Mouse (Mus musculus): ENCODE data around the gene Kcnmb4. TPM values are rescaled to one million over a fixed set of nuclear protein-coding genes. Genes with fewer than 3 reads are reported as not detected.

Gene Kcnmb4
- polyA plus RNA-seq, 1 experiment from 2014 or later = 28.3 TPM

DNA sequence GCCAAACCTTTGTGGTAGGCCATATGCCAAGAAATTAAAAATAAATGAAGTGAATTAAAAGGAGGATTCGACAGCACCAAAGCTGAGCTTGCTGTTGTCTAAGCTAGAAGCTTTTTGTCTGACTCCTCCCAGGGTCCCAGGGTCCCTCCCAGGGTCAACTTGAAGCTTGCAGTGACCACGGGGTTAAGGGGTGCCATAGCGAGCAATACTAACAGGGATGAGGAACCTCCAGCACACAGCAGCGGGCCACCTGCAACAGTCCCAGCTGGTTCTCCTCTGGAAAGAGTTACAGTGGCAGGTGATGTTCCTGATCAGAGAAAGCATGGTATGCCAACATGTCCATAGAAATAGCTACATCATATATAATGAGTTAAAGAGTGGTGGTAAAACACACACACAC lies 89.3 kb downstream of the Kcnmb4 start:
- Histone ChIP-seq H3K9me3 (ENCODE audit: control insufficient read depth, low read length) (no peaks in the 10 kb centered on the region), H3K27me3 (replicated peaks; ENCODE audit: control insufficient read depth, insufficient read depth, low read length) (no peaks in the 10 kb centered on the region), H3K4me2 (ENCODE audit: low read length) (no peak overlapping the region), H3K27ac (ENCODE audit: low read depth, low read length) (no peak overlapping the region), H3K36me3 (ENCODE audit: control insufficient read depth, insufficient read depth, low read length) (no peaks in the 10 kb centered on the region), H3K4me1 (ENCODE audit: control insufficient read depth, insufficient read depth, low read depth, low read length) (peaks cover 13% of the 10 kb centered on the region), H3K4me3 (ENCODE audit: low read length) (no peak overlapping the region), H3K9ac (ENCODE audit: low read depth, low read length) (no peak overlapping the region)
- 56% methylated on average over 4 of the region's 4 CpGs for WGBS
- no peak for ATAC-seq

- H3K4me1 ChIP-seq (ENCODE audit: control insufficient read depth, insufficient read depth, low read depth, low read length) = peaks cover 13% of the 10 kb centered on the region
- no peak overlapping the region for H3K4me3 ChIP-seq (ENCODE audit: low read length)
- no peaks in the 10 kb centered on the region for H3K9me3 ChIP-seq (ENCODE audit: control insufficient read depth, low read length)
- H3K27ac ChIP-seq (ENCODE audit: low read depth, low read length) = no peak overlapping the region
- H3K4me2 ChIP-seq (ENCODE audit: low read length) = no peak overlapping the region
- peak; percentile 54; the same call in 1 of the 2 replicates for ATAC-seq
- no peak overlapping the region; the same call in 1 of the 2 replicates for H3K9ac ChIP-seq (ENCODE audit: low read depth, low read length)
- H3K36me3 ChIP-seq (ENCODE audit: control insufficient read depth, insufficient read depth, low read length) = no peaks in the 10 kb centered on the region
- 40% methylated on average over 13 of the region's 13 CpGs for WGBS
- no peaks in the 10 kb centered on the region for H3K27me3 ChIP-seq (replicated peaks; ENCODE audit: control insufficient read depth, insufficient read depth, low read length)
Measured at GRCm38 (mm10) chr10:116382826-116383685, 90.6 kb downstream of the Kcnmb4 start.

- Histone ChIP-seq H3K27ac (ENCODE audit: low read depth, low read length) (no peak overlapping the region), H3K4me3 (ENCODE audit: low read length) (no peak overlapping the region), H3K4me2 (ENCODE audit: low read length) (no peak overlapping the region), H3K36me3 (ENCODE audit: control insufficient read depth, insufficient read depth, low read length) (no peaks in the 10 kb centered on the region), H3K4me1 (ENCODE audit: control insufficient read depth, insufficient read depth, low read depth, low read length) (no peaks in the 10 kb centered on the region), H3K9ac (ENCODE audit: low read depth, low read length) (no peak overlapping the region), H3K9me3 (ENCODE audit: control insufficient read depth, low read length) (no peaks in the 10 kb centered on the region), H3K27me3 (replicated peaks; ENCODE audit: control insufficient read depth, insufficient read depth, low read length) (no peaks in the 10 kb centered on the region)
- no peak for ATAC-seq
- WGBS = 63% methylated on average over 4 of the region's 4 CpGs
Measured at GRCm38 (mm10) chr10:116376853-116377252, 96.8 kb downstream of the Kcnmb4 start.

DNA sequence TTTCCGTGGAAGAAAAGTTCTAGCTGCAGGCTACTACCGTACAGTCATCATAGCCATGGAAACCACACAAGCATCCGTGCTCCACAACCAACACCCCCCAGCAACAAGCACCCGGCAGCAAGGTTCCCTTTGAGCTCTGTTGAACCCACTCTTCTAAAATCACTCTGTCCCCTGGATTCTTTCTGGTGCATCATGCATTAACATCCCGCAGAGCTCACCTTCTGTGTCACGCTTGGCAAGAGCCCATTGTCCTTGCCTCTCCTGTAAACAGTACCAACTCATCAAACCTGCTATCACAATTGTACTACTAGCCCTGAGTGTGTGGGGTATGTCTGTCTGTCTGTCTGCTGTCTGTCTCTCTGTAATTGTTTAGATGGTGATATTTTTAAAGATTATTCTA lies 99.6 kb downstream of the Kcnmb4 start:
- ATAC-seq = no peak
- no peaks in the 10 kb centered on the region for H3K9me3 ChIP-seq (ENCODE audit: control insufficient read depth, low read length)
- WGBS = 80% methylated on average over 6 of the region's 6 CpGs
- H3K27ac ChIP-seq (ENCODE audit: low read depth, low read length) = no peak overlapping the region
- no peak overlapping the region for H3K4me2 ChIP-seq (ENCODE audit: low read length)
- peaks cover 3% of the 10 kb centered on the region; the same call in 1 of the 2 replicates for H3K4me1 ChIP-seq (ENCODE audit: control insufficient read depth, insufficient read depth, low read depth, low read length)
- H3K27me3 ChIP-seq (replicated peaks; ENCODE audit: control insufficient read depth, insufficient read depth, low read length) = no peaks in the 10 kb centered on the region
- H3K4me3 ChIP-seq (ENCODE audit: low read length) = no peak overlapping the region
- H3K9ac ChIP-seq (ENCODE audit: low read depth, low read length) = no peak overlapping the region
- no peaks in the 10 kb centered on the region for H3K36me3 ChIP-seq (ENCODE audit: control insufficient read depth, insufficient read depth, low read length)

GRCm38 (mm10) chr10:116370991-116371725 lies 102.5 kb downstream of the Kcnmb4 start:
- ATAC-seq = peak; percentile 69
- no peak overlapping the region for H3K4me2 ChIP-seq (ENCODE audit: low read length)
- H3K36me3 ChIP-seq (ENCODE audit: control insufficient read depth, insufficient read depth, low read length) = no peaks in the 10 kb centered on the region
- no peaks in the 10 kb centered on the region for H3K9me3 ChIP-seq (ENCODE audit: control insufficient read depth, low read length)
- no peak overlapping the region for H3K9ac ChIP-seq (ENCODE audit: low read depth, low read length)
- H3K27ac ChIP-seq (ENCODE audit: low read depth, low read length) = no peak overlapping the region; the same call in 1 of the 2 replicates
- 27% methylated on average over 6 of the region's 6 CpGs for WGBS
- no peak overlapping the region for H3K4me3 ChIP-seq (ENCODE audit: low read length)
- H3K4me1 ChIP-seq (ENCODE audit: control insufficient read depth, insufficient read depth, low read depth, low read length) = peaks cover 3% of the 10 kb centered on the region; the same call in 1 of the 2 replicates
- no peaks in the 10 kb centered on the region for H3K27me3 ChIP-seq (replicated peaks; ENCODE audit: control insufficient read depth, insufficient read depth, low read length)

Other genes with a start within 250 kb of the Kcnmb4 start
- 3.4 and 4.0 TPM in 2 replicates for gene Ptprb, start 198.4 kb downstream of the Kcnmb4 start, polyA plus RNA-seq (2015; fragmentation: Nextera tagmentation; extraction: Ambion mirVana)
- 76.3 and 87.7 TPM in 2 replicates for gene Cnot2, start 107.6 kb upstream of the Kcnmb4 start, polyA plus RNA-seq (2015; fragmentation: Nextera tagmentation; extraction: Ambion mirVana)